ENCODE assay signal across 22 mouse cellular contexts in genomic region chr13:81278669-81279350, GRCm38 (mm10).
DNase-seq lines count a peak whose midpoint lies in the region; ATAC-seq and TF ChIP-seq lines count a peak whose summit lies in the region.
"Had no signal": no experiment of that assay in that cellular context is flagged by ENCODE, and none has a peak within 500 bp of the region (broad histone marks: within the 10 kb centered on the region; RNA-seq: fewer than 3 reads in every experiment).

No protein-coding gene starts in this region.

- ATAC-seq in liver, postnatal 0 days: no peak
- peak; percentile 79 for ATAC-seq in intestine, embryonic 16.5 days
- no peak for ATAC-seq in stomach, embryonic 15.5 days (ENCODE audit: insufficient read depth, low FRiP score, low read depth)
- ATAC-seq: forebrain, embryonic 16.5 days; hindbrain, embryonic 16.5 days had no signal

- H3K36me3 ChIP-seq in liver, adult 2 months (ENCODE audit: control insufficient read depth, insufficient read depth, low read length): no peaks in the 10 kb centered on the region
- no peaks in the 10 kb centered on the region for H3K36me3 ChIP-seq in liver, postnatal 0 days (replicated peaks; ENCODE audit: insufficient read depth, low read length)
- H3K36me3 ChIP-seq in intestine, embryonic 16.5 days (ENCODE audit: control insufficient read depth, insufficient read depth, low read length): no peaks in the 10 kb centered on the region
- no peaks in the 10 kb centered on the region for H3K36me3 ChIP-seq in stomach, embryonic 15.5 days
- H3K36me3 ChIP-seq: embryonic facial prominence, embryonic 12.5 days; heart, embryonic 13.5 days; hindbrain, embryonic 12.5 days had no signal

- H3K27me3 ChIP-seq in liver, adult 2 months (ENCODE audit: control insufficient read depth, insufficient read depth, low read length): no peaks in the 10 kb centered on the region
- no peaks in the 10 kb centered on the region for H3K27me3 ChIP-seq in liver, postnatal 0 days (ENCODE audit: insufficient read depth, low read length)
- no peaks in the 10 kb centered on the region for H3K27me3 ChIP-seq in intestine, embryonic 16.5 days (replicated peaks; ENCODE audit: control insufficient read depth, insufficient read depth, low read length)
- no peaks in the 10 kb centered on the region for H3K27me3 ChIP-seq in stomach, embryonic 15.5 days (replicated peaks)
- H3K27me3 ChIP-seq: CH12.LX; embryonic facial prominence, embryonic 12.5 days; forebrain, embryonic 12.5 days; heart, embryonic 13.5 days; hindbrain, embryonic 12.5 days had no signal

- no peak for TF ChIP-seq EP300 in liver, postnatal 0 days (IDR thresholded peaks at IDR 0.05; ENCODE audit: low read depth)

- no peaks in the 10 kb centered on the region for H3K79me2 ChIP-seq in liver, adult 2 months (ENCODE audit: control insufficient read depth, insufficient read depth, low read length)

- 0 out of 2 replicates have a peak overlapping the region, but pooled peaks have one; percentile 13 for H3K27ac ChIP-seq in liver, adult 2 months (replicated peaks; ENCODE audit: insufficient read depth, low read depth, low read length)
- H3K27ac ChIP-seq in liver, postnatal 0 days (ENCODE audit: low read depth): no peak overlapping the region
- H3K27ac ChIP-seq in intestine, embryonic 16.5 days (ENCODE audit: low read length): peak overlapping the region; percentile 63; the same call in 1 of the 2 replicates
- H3K27ac ChIP-seq in stomach, embryonic 15.5 days: 0 out of 2 replicates have a peak overlapping the region, but pooled peaks have one; percentile 8
- H3K27ac ChIP-seq: embryonic facial prominence, embryonic 12.5 days; forebrain, embryonic 12.5 days; gastrocnemius, adult 2 months; heart, embryonic 13.5 days; hindbrain, embryonic 12.5 days had no signal

- H3K4me1 ChIP-seq in liver, adult 2 months (ENCODE audit: control insufficient read depth, insufficient read depth, low read length): 0 out of 2 replicates have a peak, but pooled peaks cover 2% of the 10 kb centered on the region
- no peaks in the 10 kb centered on the region for H3K4me1 ChIP-seq in liver, postnatal 0 days (ENCODE audit: insufficient read depth)
- H3K4me1 ChIP-seq in intestine, embryonic 16.5 days (ENCODE audit: control insufficient read depth, insufficient read depth, low read length): no peaks in the 10 kb centered on the region
- no peaks in the 10 kb centered on the region for H3K4me1 ChIP-seq in stomach, embryonic 15.5 days
- H3K4me1 ChIP-seq: embryonic facial prominence, embryonic 12.5 days; forebrain, embryonic 12.5 days; heart, embryonic 13.5 days; hindbrain, embryonic 12.5 days had no signal

- no peak overlapping the region for H3K4me3 ChIP-seq in liver, adult 2 months (ENCODE audit: insufficient read depth, low read depth, low read length)
- H3K4me3 ChIP-seq in liver, postnatal 0 days (ENCODE audit: low read depth, low read length): no peak overlapping the region
- H3K4me3 ChIP-seq in intestine, embryonic 16.5 days (ENCODE audit: low read length): no peak overlapping the region
- H3K4me3 ChIP-seq in stomach, embryonic 15.5 days (replicated peaks): no peak overlapping the region
- H3K4me3 ChIP-seq: embryonic facial prominence, embryonic 12.5 days; forebrain, embryonic 12.5 days; gastrocnemius, adult 2 months; heart, embryonic 13.5 days; hindbrain, embryonic 12.5 days had no signal

- H3K9me3 ChIP-seq in liver, postnatal 0 days (ENCODE audit: low read length): no peaks in the 10 kb centered on the region
- no peaks in the 10 kb centered on the region for H3K9me3 ChIP-seq in intestine, embryonic 16.5 days (ENCODE audit: control insufficient read depth, low read length)
- no peaks in the 10 kb centered on the region for H3K9me3 ChIP-seq in stomach, embryonic 15.5 days
- H3K9me3 ChIP-seq: embryonic facial prominence, embryonic 12.5 days; forebrain, embryonic 12.5 days; heart, embryonic 13.5 days; hindbrain, embryonic 12.5 days had no signal

- no peak overlapping the region for H3K9ac ChIP-seq in liver, adult 2 months (ENCODE audit: low read depth, low read length)
- no peak overlapping the region for H3K9ac ChIP-seq in liver, postnatal 0 days (replicated peaks)
- H3K9ac ChIP-seq in intestine, embryonic 16.5 days (ENCODE audit: low read depth, low read length): no peak overlapping the region
- no peak overlapping the region for H3K9ac ChIP-seq in stomach, embryonic 15.5 days
- H3K9ac ChIP-seq: embryonic facial prominence, embryonic 12.5 days; forebrain, embryonic 12.5 days; heart, embryonic 13.5 days; hindbrain, embryonic 12.5 days had no signal

- TF ChIP-seq POLR2A in liver, adult 2 months (IDR thresholded peaks at IDR 0.05; ENCODE audit: extremely low read depth, insufficient read depth, low read length): no peak

- no peak overlapping the region for H3K4me2 ChIP-seq in liver, postnatal 0 days (ENCODE audit: low read depth, low read length)
- H3K4me2 ChIP-seq in intestine, embryonic 16.5 days (ENCODE audit: low read depth, low read length): no peak overlapping the region
- no peak overlapping the region for H3K4me2 ChIP-seq in stomach, embryonic 15.5 days
- H3K4me2 ChIP-seq: embryonic facial prominence, embryonic 12.5 days; forebrain, embryonic 12.5 days; heart, embryonic 13.5 days; hindbrain, embryonic 12.5 days had no signal

- DNase-seq in liver, adult 2 months (ENCODE audit: extremely low read depth, low read depth, low spot score): peak; percentile 39
- no peak for DNase-seq in liver, postnatal 0 days
- peak; percentile 20 for DNase-seq in MN1 (ENCODE audit: low spot score)
- no peak for DNase-seq in thymus, postnatal 10 days (ENCODE audit: low spot score in 2 of 2)
- no peak for DNase-seq in cerebellum, postnatal 4 days (ENCODE audit: low spot score in 2 of 2)
- no peak for DNase-seq in heart, adult 11 months
- DNase-seq: adrenal gland, adult 2 months; adrenal gland, postnatal 25 days; cerebellum, adult 2 months; embryo, embryonic 11 days; gastrocnemius, adult 2 months; gastrocnemius, postnatal 25 days; heart, postnatal 4 days had no signal

- 29% methylated on average over 2 of the region's 2 CpGs for WGBS in liver, adult 2 months
- WGBS in liver, postnatal 0 days (ENCODE audit: insufficient replicate concordance): 57% methylated on average over 2 of the region's 2 CpGs
- 40% methylated on average over 2 of the region's 2 CpGs for WGBS in intestine, embryonic 16.5 days
- 55% methylated on average over 2 of the region's 2 CpGs for WGBS in stomach, embryonic 15.5 days

- TF ChIP-seq CTCF in liver, adult 2 months (IDR thresholded peaks at IDR 0.05; ENCODE audit: low read depth, low read length): no peak
- no peak for TF ChIP-seq CTCF in liver, postnatal 0 days (IDR thresholded peaks at IDR 0.05; ENCODE audit: low read depth)

Comparison
In these comparisons a context has a peak if more than half of its experiments do, and no peak if none do; other contexts are left out.
1. DNase-seq: peak in liver, adult 2 months (single experiment) and MN1 (single experiment); none in liver, postnatal 0 days (single experiment), thymus, postnatal 10 days (0 of 2), cerebellum, postnatal 4 days (0 of 2) and heart, adult 11 months (single experiment).